Mouse (Mus musculus): ENCODE measurements at regions not wholly inside any gene's neighbourhood (a gene's known extent, or its start where the extent isn't known, plus 50 kb on each side); places are given as distances from the start of the nearest gene placed in this dataset.
"Not testable (repeated sequence)": the region's sequence is repeated elsewhere in the genome, so short reads cannot be mapped to it uniquely, and the experiment has no call there.

GRCm38 (mm10) chr5:68252671-68253070, 221.0 kb downstream of the Grxcr1 start:
- peak; percentile 49 for DNase-seq (ENCODE audit: low read depth, low spot score)

- DNase-seq (ENCODE audit: low read depth, low spot score) = no peak
Observed at GRCm38 (mm10) chr5:68253476-68253875, 221.8 kb downstream of the Grxcr1 start.

- no peak for DNase-seq (ENCODE audit: low read depth, low spot score)
Observed at GRCm38 (mm10) chr5:68254111-68254510, 222.5 kb downstream of the Grxcr1 start.

- no peak for DNase-seq (ENCODE audit: low read depth, low spot score)
Observed at GRCm38 (mm10) chr5:68264206-68264605, 232.6 kb downstream of the Grxcr1 start.

GRCm38 (mm10) chr5:68274271-68274670, 242.6 kb downstream of the Grxcr1 start:
- DNase-seq (ENCODE audit: low read depth, low spot score) = no peak

GRCm38 (mm10) chr5:68275558-68276263, 244.1 kb downstream of the Grxcr1 start:
- DNase-seq (ENCODE audit: low read depth, low spot score) = no peak

- not testable (repeated sequence) for DNase-seq (ENCODE audit: low read depth, low spot score)
Observed at GRCm38 (mm10) chr5:68295774-68296173, 264.1 kb downstream of the Grxcr1 start.

- no peak for DNase-seq (ENCODE audit: low read depth, low spot score)
Observed at GRCm38 (mm10) chr5:68313187-68313586, 281.6 kb downstream of the Grxcr1 start.

GRCm38 (mm10) chr5:68318979-68319378, 287.3 kb downstream of the Grxcr1 start:
- no peak for DNase-seq (ENCODE audit: low read depth, low spot score)

GRCm38 (mm10) chr5:68326998-68327593, 295.5 kb downstream of the Grxcr1 start:
- no peak for DNase-seq (ENCODE audit: low read depth, low spot score)

GRCm38 (mm10) chr5:68329311-68329710, 297.7 kb downstream of the Grxcr1 start:
- no peak for DNase-seq (ENCODE audit: low read depth, low spot score)

GRCm38 (mm10) chr5:68329828-68330227, 298.2 kb downstream of the Grxcr1 start:
- no peak for DNase-seq (ENCODE audit: low read depth, low spot score)

- DNase-seq (ENCODE audit: low read depth, low spot score) = no peak
Observed at GRCm38 (mm10) chr5:68350921-68351320, 319.3 kb downstream of the Grxcr1 start.

GRCm38 (mm10) chr5:68351793-68352192, 320.2 kb downstream of the Grxcr1 start:
- DNase-seq (ENCODE audit: low read depth, low spot score) = peak; percentile 34

- no peak for DNase-seq (ENCODE audit: low read depth, low spot score)
Observed at GRCm38 (mm10) chr5:68353211-68353610, 321.6 kb downstream of the Grxcr1 start.

GRCm38 (mm10) chr5:68353816-68354215, 322.2 kb downstream of the Grxcr1 start:
- not testable (repeated sequence) for DNase-seq (ENCODE audit: low read depth, low spot score)

GRCm38 (mm10) chr5:68361581-68362211, 330.1 kb downstream of the Grxcr1 start:
- no peak for DNase-seq (ENCODE audit: low read depth, low spot score)

GRCm38 (mm10) chr5:68373082-68373481, 341.4 kb downstream of the Grxcr1 start:
- DNase-seq (ENCODE audit: low read depth, low spot score) = peak; percentile 16

Data from telencephalon, adult 2 months (tissue).